Mouse (Mus musculus): Measurements from ENCODE around the gene Dnaja3.

GRCm38 (mm10) chr16:4739994-4740393 lies 100.2 kb downstream of the Dnaja3 start:
- no peak for TF ChIP-seq POLR2A (IDR thresholded peaks at IDR 0.05; ENCODE audit: insufficient read length, low read depth)
- no peak for TF ChIP-seq MYOD1 (IDR thresholded peaks at IDR 0.05; ENCODE audit: control insufficient read depth in 1 of 3, insufficient read length in 2 of 3, low read depth in 2 of 3)
- TF ChIP-seq CEBPB (IDR thresholded peaks at IDR 0.05; ENCODE audit: insufficient read depth, poor library complexity, severe bottlenecking) = no peak
- no peak for TF ChIP-seq TCF12 (IDR thresholded peaks at IDR 0.05; ENCODE audit: insufficient read depth, poor library complexity, severe bottlenecking)
- no peak for TF ChIP-seq MYOG (IDR thresholded peaks at IDR 0.05; ENCODE audit: control insufficient read depth in 1 of 3, insufficient read depth in 1 of 3, insufficient read length in 2 of 3, low read depth in 2 of 3)
